Mouse (Mus musculus) lung, embryonic 16.5 days (tissue): ENCODE measurements around the gene Camk1d. TPM values are rescaled to one million over a fixed set of nuclear protein-coding genes. Genes with fewer than 3 reads are reported as not detected.

Source experiments
- ATAC-seq: fragments of 200-750 bp; cut with Nextera tagmentation; 2 replicates; pipeline ENCODE4 v1.8.0; 2017; ENCODE audit warnings: low read depth, mild to moderate bottlenecking, moderate library complexity
- H3K27ac ChIP-seq: fragments of 300-500 bp; sonication (generic); 2 replicates; pipeline ENCODE4 v1.5.1; 2014; ENCODE audit warnings: mild to moderate bottlenecking, control low read depth, low read length
- H3K27me3 ChIP-seq: fragments of 300-500 bp; sonication (generic); 2 replicates; pipeline ENCODE4 v1.6.1; 2014; ENCODE audit warnings: low read depth, low read length, mixed read lengths; ENCODE audit not compliant: control insufficient read depth, insufficient read depth
- H3K36me3 ChIP-seq: fragments of 300-500 bp; sonication (generic); 2 replicates; pipeline ENCODE4 v1.6.1; 2014; ENCODE audit warnings: low read length; ENCODE audit not compliant: control insufficient read depth, insufficient read depth
- H3K4me1 ChIP-seq: fragments of 300-500 bp; sonication (generic); replicated peaks from 2 replicates; pipeline ENCODE4 v1.6.1; 2014; ENCODE audit warnings: low read length, mixed read lengths; ENCODE audit not compliant: control insufficient read depth, insufficient read depth
- H3K4me2 ChIP-seq: fragments of 300-500 bp; sonication (generic); 2 replicates; pipeline ENCODE4 v1.6.1; 2014; ENCODE audit warnings: low read depth, low read length, control low read depth
- H3K4me3 ChIP-seq: fragments of 300-500 bp; sonication (generic); 2 replicates; pipeline ENCODE4 v1.5.1; 2014; ENCODE audit warnings: mild to moderate bottlenecking, low read length, control low read depth
- H3K9ac ChIP-seq: fragments of 300-500 bp; sonication (generic); 2 replicates; pipeline ENCODE4 v1.6.1; 2014; ENCODE audit warnings: low read length, control low read depth
- H3K9me3 ChIP-seq: fragments of 300-500 bp; sonication (generic); 2 replicates; pipeline ENCODE4 v1.6.1; 2016; ENCODE audit warnings: low read length; ENCODE audit not compliant: control insufficient read depth
- WGBS: fragments of 180-500 bp; shearing (Covaris S2); extraction: QIAGEN DNeasy Blood & Tissue Kit; methylation state at CpG from one replicate; pipeline ENCODE4 v1.1.7; 2014; 5-methylcytosine and 5-hydroxymethylcytosine counted together
- polyA plus RNA-seq: library from polyadenylated mRNA; unstranded; fragments of >200 nt; fragmentation: Nextera tagmentation; extraction: Ambion mirVana; gene quantifications from 2 replicates; pipeline ENCODE4 v1.2.1, GENCODE M21; 2015

Camk1d gene
- polyA plus RNA-seq, 1 experiment from 2014 or later, result 1.9 TPM

GRCm38 (mm10) chr2:5411774-5412173 lies 302.5 kb downstream of the Camk1d start:
- no peaks in the 10 kb centered on the region for H3K36me3 ChIP-seq
- no peaks in the 10 kb centered on the region for H3K4me1 ChIP-seq
- no peak overlapping the region for H3K9ac ChIP-seq
- WGBS, result 39% methylated on average over 2 of the region's 2 CpGs
- no peak overlapping the region for H3K4me2 ChIP-seq
- no peak overlapping the region for H3K27ac ChIP-seq
- ATAC-seq, result no peak
- no peaks in the 10 kb centered on the region for H3K27me3 ChIP-seq
- H3K9me3 ChIP-seq, result no peaks in the 10 kb centered on the region
- H3K4me3 ChIP-seq, result no peak overlapping the region

- Histone ChIP-seq H3K36me3 (no peaks in the 10 kb centered on the region), H3K4me2 (no peak overlapping the region), H3K27ac (no peak overlapping the region), H3K9ac (no peak overlapping the region), H3K9me3 (no peaks in the 10 kb centered on the region), H3K27me3 (no peaks in the 10 kb centered on the region), H3K4me3 (no peak overlapping the region), H3K4me1 (no peaks in the 10 kb centered on the region)
- WGBS, result 51% methylated on average over 3 of the region's 3 CpGs
- ATAC-seq, result no peak
Observed at GRCm38 (mm10) chr2:5403850-5404249, 310.5 kb downstream of the Camk1d start.

- H3K9ac ChIP-seq, result no peak overlapping the region
- no peaks in the 10 kb centered on the region for H3K36me3 ChIP-seq
- H3K4me3 ChIP-seq, result no peak overlapping the region
- H3K9me3 ChIP-seq, result no peaks in the 10 kb centered on the region
- H3K4me2 ChIP-seq, result no peak overlapping the region
- WGBS, result 86% methylated on average over 12 of the region's 12 CpGs
- no peak overlapping the region for H3K27ac ChIP-seq
- no peak for ATAC-seq
- no peaks in the 10 kb centered on the region for H3K4me1 ChIP-seq
- H3K27me3 ChIP-seq, result no peaks in the 10 kb centered on the region
Observed at GRCm38 (mm10) chr2:5402036-5402435, 312.3 kb downstream of the Camk1d start.

GRCm38 (mm10) chr2:5398505-5398904 lies 315.8 kb downstream of the Camk1d start:
- no peaks in the 10 kb centered on the region for H3K9me3 ChIP-seq
- H3K4me2 ChIP-seq, result no peak overlapping the region

GRCm38 (mm10) chr2:5398043-5398442 lies 316.3 kb downstream of the Camk1d start:
- Histone ChIP-seq H3K9ac (no peak overlapping the region), H3K4me3 (no peak overlapping the region), H3K36me3 (no peaks in the 10 kb centered on the region), H3K4me1 (no peaks in the 10 kb centered on the region), H3K27me3 (no peaks in the 10 kb centered on the region), H3K27ac (no peak overlapping the region), H3K4me2 (no peak overlapping the region), H3K9me3 (no peaks in the 10 kb centered on the region)
- ATAC-seq, result no peak
- WGBS, result 71% methylated on average over 6 of the region's 6 CpGs

More at GRCm38 (mm10) chr2:5398505-5398904, 315.8 kb downstream of the Camk1d start:
- no peak for ATAC-seq
- Histone ChIP-seq H3K36me3 (no peaks in the 10 kb centered on the region), H3K9ac (no peak overlapping the region), H3K4me3 (no peak overlapping the region), H3K27ac (no peak overlapping the region), H3K4me1 (no peaks in the 10 kb centered on the region), H3K27me3 (no peaks in the 10 kb centered on the region)
- WGBS, result 84% methylated on average over 9 of the region's 9 CpGs

GRCm38 (mm10) chr2:5397468-5397867 lies 316.8 kb downstream of the Camk1d start:
- WGBS, result 50% methylated on average over 3 of the region's 3 CpGs
- Histone ChIP-seq H3K27me3 (no peaks in the 10 kb centered on the region), H3K4me1 (no peaks in the 10 kb centered on the region), H3K4me2 (no peak overlapping the region), H3K36me3 (no peaks in the 10 kb centered on the region), H3K9me3 (no peaks in the 10 kb centered on the region), H3K27ac (no peak overlapping the region), H3K4me3 (no peak overlapping the region), H3K9ac (no peak overlapping the region)
- ATAC-seq, result no peak

- Histone ChIP-seq H3K27me3 (no peaks in the 10 kb centered on the region), H3K4me2 (no peak overlapping the region), H3K27ac (no peak overlapping the region), H3K9ac (no peak overlapping the region), H3K36me3 (no peaks in the 10 kb centered on the region), H3K4me1 (no peaks in the 10 kb centered on the region), H3K9me3 (no peaks in the 10 kb centered on the region), H3K4me3 (no peak overlapping the region)
- 56% methylated on average over 1 of the region's 1 CpGs for WGBS
- no peak for ATAC-seq
Observed at GRCm38 (mm10) chr2:5396415-5396814, 317.9 kb downstream of the Camk1d start.

GRCm38 (mm10) chr2:5395873-5396272 lies 318.4 kb downstream of the Camk1d start:
- Histone ChIP-seq H3K4me1 (no peaks in the 10 kb centered on the region), H3K9me3 (no peaks in the 10 kb centered on the region), H3K4me3 (no peak overlapping the region), H3K27ac (no peak overlapping the region), H3K36me3 (no peaks in the 10 kb centered on the region), H3K4me2 (no peak overlapping the region), H3K9ac (no peak overlapping the region), H3K27me3 (no peaks in the 10 kb centered on the region)
- no peak for ATAC-seq
- 37% methylated on average over 2 of the region's 2 CpGs for WGBS

GRCm38 (mm10) chr2:5392921-5393320 lies 321.4 kb downstream of the Camk1d start:
- ATAC-seq, result no peak
- H3K4me3 ChIP-seq, result no peak overlapping the region

GRCm38 (mm10) chr2:5392470-5392869 lies 321.8 kb downstream of the Camk1d start:
- 72% methylated on average over 4 of the region's 4 CpGs for WGBS

More at GRCm38 (mm10) chr2:5392921-5393320, 321.4 kb downstream of the Camk1d start:
- H3K9ac ChIP-seq, result no peak overlapping the region
- no peaks in the 10 kb centered on the region for H3K36me3 ChIP-seq
- H3K27ac ChIP-seq, result no peak overlapping the region
- no peaks in the 10 kb centered on the region for H3K4me1 ChIP-seq
- no peaks in the 10 kb centered on the region for H3K9me3 ChIP-seq
- H3K4me2 ChIP-seq, result no peak overlapping the region
- H3K27me3 ChIP-seq, result no peaks in the 10 kb centered on the region

More at GRCm38 (mm10) chr2:5392470-5392869, 321.8 kb downstream of the Camk1d start:
- Histone ChIP-seq H3K4me1 (no peaks in the 10 kb centered on the region), H3K36me3 (no peaks in the 10 kb centered on the region), H3K27ac (no peak overlapping the region), H3K4me3 (no peak overlapping the region), H3K27me3 (no peaks in the 10 kb centered on the region), H3K4me2 (no peak overlapping the region), H3K9me3 (no peaks in the 10 kb centered on the region), H3K9ac (no peak overlapping the region)
- ATAC-seq, result no peak
